Mouse (Mus musculus): ENCODE measurements around the gene Capns2.
"Not testable (repeated sequence)": the region's sequence is repeated elsewhere in the genome, so short reads cannot be mapped to it uniquely, and the experiment has no call there.

The Capns2 gene

DNA sequence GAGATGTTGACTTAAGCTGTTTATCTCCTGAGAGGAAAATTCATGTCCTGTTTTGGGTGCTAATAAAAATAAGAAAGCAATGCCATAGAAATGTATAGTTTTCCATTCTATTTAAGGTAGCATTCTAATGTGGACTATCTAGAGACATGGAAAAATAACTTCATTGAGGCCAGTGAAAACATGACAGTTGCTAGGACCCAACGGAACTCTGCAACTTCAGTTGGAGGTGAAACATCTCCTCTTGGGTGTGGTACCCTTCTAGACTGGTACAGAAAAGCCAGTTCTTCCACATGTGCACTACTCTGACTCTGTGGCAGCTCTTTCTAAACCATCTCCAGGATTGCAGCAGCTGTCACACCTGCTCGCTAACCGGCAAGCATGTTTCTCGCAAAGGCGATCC is at the start of gene Capns2:
Capns2 (plus strand) TSS at position 301 of the 400 bp plus-strand sequence.
- DNase-seq (ENCODE audit: inconsistent ontology term) = no peak

DNA sequence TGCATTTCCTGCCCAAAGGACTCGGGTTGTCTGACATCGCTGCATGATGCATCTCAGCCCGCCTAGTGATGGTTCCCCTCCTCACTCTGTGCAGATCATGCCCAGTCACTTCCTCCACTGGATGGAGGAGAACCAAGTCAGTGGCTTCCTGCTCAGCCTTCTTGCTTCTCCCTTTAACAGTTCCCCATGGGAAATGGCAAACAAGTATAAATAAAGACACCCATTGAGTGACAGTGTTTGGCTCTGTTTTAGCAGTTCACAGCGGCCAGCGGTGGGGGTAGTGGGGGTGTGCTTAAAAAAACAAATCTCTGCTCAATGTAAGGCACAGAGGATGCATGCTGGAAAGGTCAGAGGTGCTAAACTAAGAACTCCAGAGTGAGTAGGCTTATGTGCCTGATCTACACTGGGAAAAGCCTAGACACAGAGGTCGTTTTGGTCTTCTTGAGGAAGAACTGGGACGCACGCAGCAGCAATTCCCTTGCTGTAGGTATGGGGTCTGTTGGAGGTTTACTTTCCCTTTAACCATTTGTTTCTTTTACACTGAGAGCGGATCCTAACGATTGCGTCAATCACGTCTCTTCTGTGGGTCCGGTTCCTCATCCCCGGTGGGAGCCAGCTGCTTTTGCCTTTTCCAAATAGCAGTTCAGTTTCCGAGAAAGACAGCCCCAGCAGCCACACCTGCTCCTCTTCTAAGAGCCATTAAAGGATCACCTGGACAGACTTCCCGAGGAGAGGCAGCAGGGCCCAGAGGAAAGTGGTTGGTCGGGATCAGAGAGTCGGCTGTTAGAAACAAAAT is 47.8 kb upstream of the Capns2 start:
- DNase-seq (ENCODE audit: inconsistent ontology term) = no peak

DNA sequence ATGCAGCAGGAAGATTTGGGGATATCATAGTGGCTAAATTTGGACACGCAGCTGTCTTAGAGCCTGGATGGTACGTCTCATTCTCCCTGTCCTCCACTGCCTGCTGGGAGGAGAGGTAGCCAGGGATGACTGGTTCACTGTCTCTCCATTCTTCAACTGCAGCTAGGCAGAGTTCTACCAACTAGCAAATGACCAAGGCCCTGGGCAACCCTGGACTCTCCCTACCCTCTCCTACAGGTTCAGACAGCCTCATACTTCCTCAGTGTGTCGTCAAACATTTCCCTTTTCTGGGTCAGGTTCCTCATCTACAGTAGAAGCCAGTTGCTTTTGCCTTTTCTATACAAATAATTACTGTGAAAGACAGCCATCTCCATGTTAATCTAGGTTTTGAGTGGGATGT is 46.5 kb upstream of the Capns2 start:
- no peak for DNase-seq (ENCODE audit: inconsistent ontology term)

DNA sequence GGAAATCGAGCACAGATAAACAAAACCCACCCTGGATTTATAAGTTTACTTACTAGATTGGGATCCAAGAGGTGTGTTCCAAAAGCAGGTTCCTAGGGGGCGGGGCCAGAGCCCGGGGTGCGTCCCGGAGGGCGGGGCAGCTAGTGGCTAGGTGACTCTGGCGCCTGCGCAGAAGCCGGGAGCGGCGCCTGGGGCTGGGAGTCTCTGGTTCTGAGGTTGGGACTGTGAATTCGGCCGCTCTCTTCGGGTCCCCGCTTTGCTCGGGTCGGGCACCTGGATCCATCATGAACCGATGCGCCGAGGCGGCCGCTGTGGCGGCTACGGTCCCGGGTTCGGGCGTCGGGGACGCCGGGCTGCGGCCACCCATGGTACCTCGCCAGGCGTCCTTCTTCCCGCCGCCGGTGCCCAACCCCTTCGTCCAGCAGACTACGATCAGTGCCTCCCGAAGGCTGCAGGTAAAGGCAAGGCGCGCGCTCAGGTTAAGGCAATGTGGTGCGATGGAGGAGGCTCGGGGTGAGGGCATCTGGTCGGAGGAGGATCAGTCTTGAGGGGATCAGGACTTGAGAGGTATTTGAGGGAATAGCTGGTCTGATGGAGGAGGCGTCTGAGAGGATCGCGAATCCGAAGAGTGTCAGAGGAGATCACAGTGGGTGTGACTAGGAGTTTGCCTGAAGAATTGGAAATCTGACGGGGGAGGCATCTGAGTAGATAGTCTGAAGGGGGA is 45.9 kb upstream of the Capns2 start, which contains the start of gene Lpcat2:
Lpcat2 (plus strand) TSS at position 169 of the 724 bp plus-strand sequence.
- peak; percentile 88 for DNase-seq (ENCODE audit: inconsistent ontology term)

DNA sequence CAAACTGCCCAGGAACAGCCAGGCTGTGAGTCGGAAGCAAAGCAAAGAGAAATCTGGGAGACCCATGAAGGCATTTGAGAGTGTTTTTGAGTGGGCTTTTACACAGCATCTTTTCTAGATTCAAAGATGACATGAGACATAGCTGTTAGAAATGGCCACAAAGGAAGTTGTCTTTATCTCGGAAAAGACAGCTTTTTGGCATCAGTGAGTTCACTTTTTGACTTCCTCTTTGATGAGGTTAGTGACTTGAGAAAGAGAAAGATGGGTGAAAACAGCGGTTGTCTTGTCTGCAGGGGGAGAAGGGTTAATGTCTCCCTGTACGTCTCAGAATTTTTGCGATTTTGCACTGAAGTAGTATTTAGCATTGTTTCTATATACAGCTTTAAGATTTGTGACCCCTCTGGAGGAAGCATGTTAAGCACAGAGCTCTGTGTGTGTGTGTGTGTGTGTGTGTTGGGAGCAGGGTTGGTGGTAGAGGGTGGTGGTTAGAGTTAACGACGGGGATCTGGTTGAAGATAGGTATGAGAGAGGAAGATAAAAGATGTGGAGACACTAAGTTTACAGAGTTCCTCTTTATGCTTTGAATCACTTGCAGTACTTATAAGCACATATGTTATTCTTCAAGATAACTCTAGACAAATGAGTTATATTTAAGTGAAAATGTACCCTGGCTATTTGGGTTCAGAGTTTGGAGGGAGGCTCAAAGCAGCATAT is 44.8 kb upstream of the Capns2 start:
- DNase-seq (ENCODE audit: inconsistent ontology term) = no peak

DNA sequence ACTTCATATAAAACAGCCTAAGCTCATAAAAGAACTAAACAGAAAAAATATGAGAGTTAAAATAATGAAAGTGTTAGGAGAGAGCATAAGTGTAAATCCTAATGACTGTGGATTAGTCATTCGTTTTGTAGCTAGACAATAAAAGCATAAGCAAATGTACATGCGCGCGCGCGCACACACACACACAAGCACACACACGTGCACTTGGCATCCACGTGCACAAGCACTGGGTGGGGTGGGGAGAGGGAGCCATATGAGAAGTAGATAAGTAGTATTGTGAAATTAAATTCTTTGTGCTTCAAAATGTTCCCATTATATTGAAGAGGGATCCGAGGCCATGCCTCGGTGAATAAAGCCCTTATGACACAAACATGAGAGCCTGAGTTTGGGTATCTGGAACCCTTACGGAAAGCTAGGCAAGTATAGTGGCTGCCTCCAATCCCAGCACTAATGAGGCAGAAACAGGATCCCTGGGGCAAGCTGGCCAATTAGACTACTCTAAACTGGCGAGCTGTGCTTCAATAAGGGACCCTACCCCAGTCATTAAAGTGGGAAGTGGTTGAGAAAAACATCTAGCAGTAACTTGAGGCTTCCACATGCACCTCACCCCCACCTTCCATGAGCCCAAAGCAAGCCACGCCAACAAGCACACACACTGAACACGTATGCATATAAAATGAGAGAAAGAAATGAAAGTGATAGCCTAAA is 42.6 kb upstream of the Capns2 start:
- no peak for DNase-seq (ENCODE audit: inconsistent ontology term)

DNA sequence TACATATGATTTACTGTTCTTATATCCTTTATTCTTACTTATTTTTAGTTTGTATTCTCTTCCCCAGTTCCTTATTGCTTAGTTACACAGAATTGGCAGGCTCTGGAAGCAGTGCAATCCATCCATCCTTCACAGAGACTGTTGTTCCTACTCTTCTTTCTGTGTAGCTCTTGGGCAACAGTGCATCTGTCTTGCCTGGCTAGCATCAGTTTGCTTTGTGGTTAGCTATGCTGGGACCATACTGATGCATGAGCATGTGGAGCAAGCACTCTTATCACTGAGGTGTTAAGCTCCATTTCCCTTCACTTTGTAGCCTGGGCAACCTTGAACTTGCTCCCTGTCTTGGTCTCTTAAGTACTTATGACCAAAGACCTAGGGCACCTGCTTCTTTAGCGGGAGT is 39.2 kb upstream of the Capns2 start:
- no peak for DNase-seq (ENCODE audit: inconsistent ontology term)

DNA sequence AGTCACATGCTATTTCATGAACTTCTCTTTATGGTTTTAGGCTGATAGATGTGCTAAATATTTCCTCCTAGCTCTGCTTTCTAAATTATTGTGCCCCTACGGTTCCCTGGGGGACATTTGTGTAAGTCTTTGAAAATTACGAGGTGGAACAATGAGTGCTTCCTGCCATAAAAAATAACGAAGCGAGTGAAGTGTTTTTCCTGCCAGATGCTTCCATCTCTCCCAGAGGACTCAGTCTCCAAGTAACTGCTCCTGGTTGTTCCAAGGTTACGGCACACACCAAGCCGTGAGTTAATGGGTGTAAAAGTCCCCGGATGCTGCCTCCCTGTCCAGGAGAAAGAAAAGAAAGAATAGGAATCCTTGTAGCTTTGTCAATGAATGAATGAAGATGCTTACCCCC is 30.9 kb upstream of the Capns2 start:
- no peak for DNase-seq (ENCODE audit: inconsistent ontology term)

DNA sequence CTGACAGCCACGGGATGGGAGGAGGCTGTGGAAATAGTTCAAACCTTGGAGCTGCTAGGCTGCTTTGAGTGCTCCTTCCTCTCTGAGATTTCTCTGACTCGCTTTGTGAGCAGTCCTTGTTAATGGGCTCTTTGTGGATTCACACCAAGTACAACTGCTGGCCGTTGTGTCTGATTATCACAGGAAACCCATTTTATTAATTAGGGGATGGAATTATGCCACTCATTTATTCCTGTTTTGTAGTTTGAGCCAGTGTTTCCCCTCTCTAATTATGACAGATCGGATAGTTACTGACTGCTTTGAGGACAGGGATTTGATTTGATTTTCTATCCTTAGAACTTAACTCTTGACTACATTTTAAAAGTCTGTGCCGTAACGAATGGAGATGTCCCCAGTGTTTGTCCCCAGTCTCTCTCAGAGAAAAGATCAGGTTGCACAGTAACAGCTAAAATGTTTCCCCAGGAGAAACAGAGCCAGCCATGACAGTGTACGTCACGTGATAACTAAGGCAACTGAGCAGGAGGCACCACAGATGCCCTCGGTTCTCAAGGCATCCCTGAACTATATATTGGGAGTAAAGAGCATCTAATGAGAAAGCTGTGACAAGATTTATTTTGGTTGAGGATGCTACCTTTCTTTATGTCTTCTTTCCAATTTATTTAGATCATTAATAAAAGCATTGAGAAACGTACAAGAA is 29.0 kb upstream of the Capns2 start:
- DNase-seq (ENCODE audit: inconsistent ontology term) = peak; percentile 88

DNA sequence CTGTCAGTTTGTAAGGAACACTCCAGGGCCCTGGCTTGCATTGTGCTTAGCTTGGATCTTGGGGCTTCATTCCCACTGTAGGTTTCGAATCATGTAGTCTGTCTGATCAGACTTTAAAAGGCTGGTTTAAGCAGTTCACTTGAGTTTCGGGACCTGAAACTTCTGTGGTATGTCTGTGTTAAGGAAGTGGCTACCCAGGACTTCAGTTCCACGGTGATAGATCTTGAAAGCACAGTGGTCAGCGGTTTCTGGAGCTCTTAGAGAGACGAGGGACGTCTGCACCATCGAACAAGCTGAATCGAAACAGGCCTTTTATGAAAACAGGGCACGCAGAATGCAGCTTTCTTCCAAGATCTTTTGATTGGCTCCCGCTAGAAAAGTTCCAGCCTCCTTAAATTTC is 25.4 kb upstream of the Capns2 start:
- DNase-seq (ENCODE audit: inconsistent ontology term) = no peak

DNA sequence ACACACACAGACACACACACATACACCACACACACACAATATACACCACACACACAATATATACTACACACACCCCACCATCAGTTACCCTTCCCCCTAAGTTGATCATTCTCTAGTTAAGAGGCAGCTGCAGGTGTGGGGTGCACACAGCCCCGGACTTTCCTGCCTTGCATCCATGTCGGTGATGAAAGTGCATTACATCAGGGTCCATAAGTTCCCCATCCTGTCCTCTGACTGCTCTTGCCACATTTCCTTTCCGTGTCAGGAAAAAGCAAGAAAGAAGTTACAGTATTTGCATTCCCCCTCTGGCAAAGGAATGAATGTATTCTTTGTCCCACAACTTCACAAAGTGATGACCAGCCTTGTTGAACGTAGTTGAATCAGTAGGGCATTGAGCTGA is 20.0 kb upstream of the Capns2 start:
- no peak for DNase-seq (ENCODE audit: inconsistent ontology term)

DNA sequence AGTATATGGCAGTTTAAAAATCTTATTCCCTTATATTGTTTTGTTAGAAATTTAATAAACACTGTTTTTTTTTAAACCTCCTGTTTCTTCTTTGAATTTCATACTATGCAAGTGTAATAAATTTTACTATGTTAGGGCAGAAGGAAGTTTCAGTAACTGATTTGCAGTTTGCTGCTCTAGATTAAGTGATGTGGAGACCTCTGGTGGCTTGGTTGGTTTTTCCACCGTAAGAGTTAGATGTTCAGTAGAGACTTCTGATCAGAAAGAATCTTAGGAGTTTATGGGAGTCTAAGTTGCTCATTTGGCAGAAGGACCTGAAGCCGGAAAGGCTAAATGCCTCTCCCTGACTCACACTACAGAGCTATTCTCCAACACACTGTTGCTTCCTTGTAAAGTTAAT is 17.4 kb upstream of the Capns2 start:
- no peak for DNase-seq (ENCODE audit: inconsistent ontology term)

DNA sequence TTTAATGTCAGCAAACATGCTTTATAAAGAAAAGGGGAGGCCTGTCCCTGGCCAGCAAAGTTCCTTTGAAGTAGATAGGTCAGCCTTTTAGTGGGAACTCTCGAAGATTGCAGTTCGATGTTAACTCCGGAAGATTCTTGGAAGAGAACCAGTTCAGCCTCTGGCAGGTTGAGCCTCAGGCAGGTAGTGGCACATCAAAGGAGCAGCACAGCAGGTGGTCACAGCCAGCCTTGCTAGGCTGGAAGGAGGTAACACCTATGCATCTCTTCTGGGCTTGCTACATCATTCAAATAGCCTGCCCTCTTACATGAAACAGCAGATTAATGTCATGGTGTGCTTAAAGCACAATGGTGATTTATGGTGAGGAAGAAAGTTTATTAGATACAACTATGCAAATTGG is 9.0 kb upstream of the Capns2 start:
- not testable (repeated sequence) for DNase-seq (ENCODE audit: inconsistent ontology term)

DNA sequence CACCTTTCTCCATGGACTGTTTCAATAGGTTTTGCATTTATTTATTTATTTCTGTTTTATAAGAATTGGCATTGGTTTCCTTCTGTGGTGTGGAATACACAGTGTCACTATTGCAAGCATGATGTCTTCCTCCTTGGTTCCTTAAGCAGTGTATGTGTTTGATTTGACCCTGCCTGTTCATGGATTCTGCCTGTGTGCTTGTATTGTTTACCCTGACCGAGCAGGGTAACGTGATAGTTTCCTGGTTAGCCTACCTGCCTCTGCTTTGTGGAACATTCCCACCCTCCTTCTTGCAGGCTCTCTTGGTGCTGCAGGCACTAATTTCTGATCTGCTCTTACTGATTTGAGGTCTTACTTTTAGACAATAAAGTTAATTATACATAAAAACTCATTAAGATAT is 7.3 kb upstream of the Capns2 start:
- no peak for DNase-seq (ENCODE audit: inconsistent ontology term)

DNA sequence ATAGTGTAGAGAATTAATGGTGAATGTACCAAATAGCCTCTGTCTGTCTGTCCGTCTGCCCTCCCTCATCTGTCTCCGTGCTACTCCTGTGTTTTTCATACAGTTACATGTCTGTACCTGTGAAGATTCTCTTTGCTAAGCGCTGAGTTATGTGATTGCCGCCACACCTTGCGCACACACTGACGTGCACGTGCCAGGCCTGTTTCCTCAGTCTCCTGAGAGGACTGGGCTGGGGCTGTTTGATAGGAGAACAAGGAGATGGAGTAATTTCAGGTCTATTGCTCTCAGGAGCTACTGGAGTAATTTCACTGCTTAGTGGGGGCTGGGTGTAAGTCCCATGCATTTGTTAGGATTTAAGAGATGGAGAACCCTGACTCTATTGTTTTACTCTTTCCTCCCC is 6.2 kb upstream of the Capns2 start:
- DNase-seq (ENCODE audit: inconsistent ontology term) = no peak

DNA sequence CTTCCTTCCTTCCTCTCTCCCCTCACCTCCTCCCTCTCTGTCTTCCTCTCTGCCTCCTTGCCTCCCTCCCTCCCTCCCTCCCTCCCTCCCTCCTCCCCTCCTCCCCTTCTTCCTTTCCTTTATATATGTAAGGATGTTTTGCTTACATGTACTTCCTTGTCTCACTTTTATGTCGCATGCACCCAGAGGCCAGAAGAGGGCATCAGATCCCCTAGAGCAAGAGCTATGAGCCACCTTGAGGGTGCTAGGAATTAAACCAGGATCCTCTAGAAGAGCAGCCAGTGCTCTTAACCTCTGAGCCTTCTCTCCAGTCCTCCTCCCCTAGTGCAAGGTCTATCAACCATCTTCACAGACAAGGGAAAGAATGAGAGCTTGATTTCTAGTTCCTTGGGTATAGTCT is 5.2 kb upstream of the Capns2 start:
- no peak for DNase-seq (ENCODE audit: inconsistent ontology term)

DNA sequence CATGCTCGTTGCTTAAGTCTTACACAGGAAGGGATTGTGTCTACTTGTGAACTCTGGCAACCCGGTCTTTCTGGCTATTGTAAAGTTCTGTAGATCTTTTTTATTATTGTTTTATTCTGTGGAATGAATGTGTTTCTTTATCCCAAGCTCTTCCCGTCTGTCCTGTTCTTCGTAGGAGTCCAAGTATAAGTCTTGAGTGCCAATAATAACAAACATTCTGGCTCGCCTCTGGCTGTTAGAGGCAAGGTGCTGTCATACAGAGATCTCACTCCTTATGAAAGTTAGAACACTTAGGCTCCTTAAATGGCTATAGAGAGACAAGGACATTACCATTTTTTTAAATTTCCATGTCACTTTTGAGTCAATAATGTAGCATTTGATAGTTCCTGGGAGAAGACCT is 4.6 kb upstream of the Capns2 start:
- no peak for DNase-seq (ENCODE audit: inconsistent ontology term)

DNA sequence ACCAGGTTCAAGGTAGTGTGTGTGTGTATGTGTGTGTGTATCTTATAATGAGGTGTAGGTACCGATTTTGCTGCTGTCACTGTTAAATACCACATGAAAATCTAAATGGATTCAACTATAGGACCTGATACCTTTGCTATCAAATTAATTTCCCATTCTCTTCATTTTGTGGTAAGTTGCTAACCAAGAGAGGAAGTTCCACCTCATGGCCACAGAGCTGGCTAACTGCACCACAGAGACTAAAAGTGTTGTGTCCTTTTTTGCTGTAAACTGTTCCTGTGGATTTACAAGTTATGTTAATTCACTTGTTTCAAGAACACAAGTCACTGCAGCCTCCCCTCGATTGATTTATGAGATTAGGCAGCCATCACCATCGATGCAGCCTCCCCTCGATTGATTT is 3.4 kb upstream of the Capns2 start:
- DNase-seq (ENCODE audit: inconsistent ontology term) = no peak

DNA sequence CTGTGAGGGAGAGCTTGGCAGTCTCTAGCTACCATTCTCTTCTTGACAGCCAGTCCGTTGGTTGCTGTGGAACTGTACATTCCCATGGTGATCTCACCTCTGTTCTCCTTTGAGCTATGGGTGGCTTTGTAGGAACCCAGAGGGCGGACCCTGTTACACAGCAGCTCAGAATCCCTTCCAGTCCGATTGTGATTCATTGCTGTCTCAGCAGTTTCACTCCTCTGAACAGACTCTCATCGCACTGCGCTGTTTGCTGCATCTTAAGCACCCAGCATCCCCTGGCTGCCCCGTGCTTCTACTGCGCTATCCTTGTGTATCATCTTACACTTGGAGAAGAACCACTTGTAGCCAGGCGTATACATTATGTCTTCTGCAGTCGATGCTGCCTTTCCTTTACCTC is 1.6 kb upstream of the Capns2 start:
- no peak for DNase-seq (ENCODE audit: inconsistent ontology term)

DNA sequence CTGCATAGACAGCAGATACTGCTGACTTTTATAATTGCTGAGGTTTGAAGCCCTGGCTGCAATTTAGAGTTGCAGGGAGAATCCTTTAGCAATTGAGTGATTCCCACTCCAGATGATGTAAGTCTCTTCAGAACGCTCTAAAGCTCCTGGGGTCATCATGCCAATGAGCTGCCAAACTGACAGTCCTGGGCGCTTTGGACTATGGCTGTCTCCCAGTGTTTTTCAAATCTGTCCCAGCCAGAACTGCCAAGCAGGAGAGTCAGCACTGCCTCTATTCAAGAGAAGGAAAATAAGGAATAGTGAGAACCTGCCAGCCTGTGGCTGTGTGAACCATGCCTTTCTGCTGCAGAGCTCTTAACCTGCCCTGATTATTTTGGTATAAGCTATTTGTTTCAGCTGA is 1.8 kb downstream of the Capns2 start:
- no peak for DNase-seq (ENCODE audit: inconsistent ontology term)

DNA sequence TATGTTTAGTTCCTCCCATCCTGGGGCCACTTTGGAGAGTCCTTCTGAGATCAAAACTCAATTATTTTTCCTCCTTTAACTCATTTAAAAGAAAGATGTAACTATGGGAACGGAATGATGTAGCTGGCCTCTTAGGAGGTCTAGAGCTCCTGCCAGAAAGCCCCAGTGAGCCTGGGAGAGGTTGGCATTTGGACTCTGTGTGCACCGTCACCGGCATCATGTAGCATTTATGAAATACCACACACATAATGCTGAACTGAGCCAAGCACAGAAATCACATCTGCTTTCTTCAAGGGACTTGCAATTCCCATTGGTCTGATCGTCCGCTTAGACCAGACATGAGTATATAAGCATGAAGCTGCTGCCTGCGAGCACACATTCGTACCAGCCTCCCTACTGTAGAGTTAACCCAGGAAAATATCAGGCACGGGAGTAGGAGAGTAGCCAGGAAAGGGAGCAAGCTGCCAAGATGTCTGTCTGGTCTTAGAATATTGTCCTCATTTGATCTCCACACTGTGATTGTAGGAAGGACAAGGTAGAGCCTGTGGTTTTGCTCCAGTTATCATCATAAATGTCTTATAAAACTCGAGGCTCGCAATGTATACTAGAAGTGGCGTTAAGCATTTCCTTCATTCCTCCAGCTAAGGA is 2.4 kb downstream of the Capns2 start:
- no peak for DNase-seq (ENCODE audit: inconsistent ontology term)
